Comparison of ENCODE assay signal across 10 mouse cellular contexts in the genomic region with DNA sequence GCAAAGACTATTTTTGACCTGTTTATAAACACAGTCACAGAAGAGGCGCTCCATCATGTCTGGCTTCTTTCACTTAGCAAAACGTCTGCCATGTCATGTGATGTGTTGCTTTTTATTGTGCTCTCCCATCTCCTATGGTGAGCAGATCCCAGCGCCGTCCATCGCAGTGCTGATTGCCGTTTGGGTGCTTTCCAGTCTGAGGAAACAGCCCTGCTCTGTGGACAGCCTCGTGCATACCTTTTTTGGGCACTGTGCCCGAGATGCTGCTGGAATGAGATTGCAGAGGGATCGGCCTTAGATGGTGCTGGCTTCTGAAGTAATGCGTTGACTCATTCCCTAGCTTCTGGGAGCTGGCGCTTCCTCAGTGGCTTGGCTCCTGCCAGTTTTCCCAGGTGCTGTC. TPM values are rescaled to one million over a fixed set of nuclear protein-coding genes. Genes with fewer than 3 reads are reported as not detected.
DNase-seq lines count a peak whose midpoint lies in the region; ATAC-seq and TF ChIP-seq lines count a peak whose summit lies in the region.
"Had no signal": no experiment of that assay in that cellular context is flagged by ENCODE, and none has a peak within 500 bp of the region (broad histone marks: within the 10 kb centered on the region; RNA-seq: fewer than 3 reads in every experiment).

No protein-coding gene starts in this region.

- no peaks in the 10 kb centered on the region for H3K9me3 ChIP-seq in forebrain, embryonic 14.5 days (replicated peaks; ENCODE audit: control insufficient read depth, low read length)
- no peaks in the 10 kb centered on the region for H3K9me3 ChIP-seq in forebrain, embryonic 12.5 days
- no peaks in the 10 kb centered on the region for H3K9me3 ChIP-seq in intestine, embryonic 16.5 days (ENCODE audit: control insufficient read depth, low read length)
- no peaks in the 10 kb centered on the region for H3K9me3 ChIP-seq in forebrain, embryonic 15.5 days
- H3K9me3 ChIP-seq: hindbrain, embryonic 15.5 days; liver, embryonic 15.5 days had no signal

- H3K27ac ChIP-seq in forebrain, embryonic 14.5 days (ENCODE audit: low read depth, low read length), result no peak overlapping the region
- no peak overlapping the region for H3K27ac ChIP-seq in forebrain, embryonic 12.5 days
- H3K27ac ChIP-seq in cerebellum, adult 2 months (ENCODE audit: insufficient read depth, low read length), result no peak overlapping the region
- H3K27ac ChIP-seq in intestine, embryonic 16.5 days (ENCODE audit: low read length), result no peak overlapping the region; the same call in 1 of the 2 replicates
- H3K27ac ChIP-seq in forebrain, embryonic 15.5 days (replicated peaks), result no peak overlapping the region
- H3K27ac ChIP-seq: hindbrain, embryonic 15.5 days; liver, embryonic 15.5 days had no signal

- H3K4me2 ChIP-seq in forebrain, embryonic 14.5 days (ENCODE audit: low read length), result no peak overlapping the region
- H3K4me2 ChIP-seq in forebrain, embryonic 12.5 days, result no peak overlapping the region
- no peak overlapping the region for H3K4me2 ChIP-seq in intestine, embryonic 16.5 days (ENCODE audit: low read depth, low read length)
- no peak overlapping the region for H3K4me2 ChIP-seq in forebrain, embryonic 15.5 days (replicated peaks)
- H3K4me2 ChIP-seq: hindbrain, embryonic 15.5 days; liver, embryonic 15.5 days had no signal

- H3K36me3 ChIP-seq in forebrain, embryonic 14.5 days (ENCODE audit: control insufficient read depth, insufficient read depth, low read length), result no peaks in the 10 kb centered on the region
- no peaks in the 10 kb centered on the region for H3K36me3 ChIP-seq in forebrain, embryonic 12.5 days (replicated peaks)
- no peaks in the 10 kb centered on the region for H3K36me3 ChIP-seq in intestine, embryonic 16.5 days (ENCODE audit: control insufficient read depth, insufficient read depth, low read length)
- no peaks in the 10 kb centered on the region for H3K36me3 ChIP-seq in forebrain, embryonic 15.5 days
- H3K36me3 ChIP-seq: hindbrain, embryonic 15.5 days; liver, embryonic 15.5 days had no signal

- peak; percentile 47 for DNase-seq in forebrain, embryonic 14.5 days (ENCODE audit: low spot score)
- peak; percentile 99 for DNase-seq in 3T3-L1 (ENCODE audit: low read depth, low spot score)
- DNase-seq in cerebellum, adult 2 months, result peak; percentile 72 to 85
- no peak for DNase-seq in thymus, postnatal 4 days
- DNase-seq in kidney, adult 18-20 months, result no peak

- H3K9ac ChIP-seq in forebrain, embryonic 14.5 days (ENCODE audit: low read length), result no peak overlapping the region
- no peak overlapping the region for H3K9ac ChIP-seq in forebrain, embryonic 12.5 days
- H3K9ac ChIP-seq in intestine, embryonic 16.5 days (ENCODE audit: low read depth, low read length), result no peak overlapping the region
- no peak overlapping the region for H3K9ac ChIP-seq in forebrain, embryonic 15.5 days (replicated peaks)
- H3K9ac ChIP-seq: hindbrain, embryonic 15.5 days; liver, embryonic 15.5 days had no signal

- ATAC-seq in forebrain, embryonic 14.5 days, result no peak
- ATAC-seq in forebrain, embryonic 12.5 days (ENCODE audit: low FRiP score), result no peak
- ATAC-seq in intestine, embryonic 16.5 days, result peak; percentile 23; the same call in 1 of the 2 replicates
- no peak for ATAC-seq in forebrain, embryonic 15.5 days (replicated peaks)

- H3K4me1 ChIP-seq in forebrain, embryonic 14.5 days (ENCODE audit: control insufficient read depth, insufficient read depth, low read length), result no peaks in the 10 kb centered on the region; the same call in 1 of the 2 replicates
- H3K4me1 ChIP-seq in forebrain, embryonic 12.5 days, result peaks cover 8% of the 10 kb centered on the region; the same call in 1 of the 2 replicates
- peaks cover 8% of the 10 kb centered on the region for H3K4me1 ChIP-seq in cerebellum, adult 2 months (ENCODE audit: control insufficient read depth, insufficient read depth, low read length)
- H3K4me1 ChIP-seq in intestine, embryonic 16.5 days (ENCODE audit: control insufficient read depth, insufficient read depth, low read length), result peaks cover 5% of the 10 kb centered on the region; the same call in 1 of the 2 replicates
- no peaks in the 10 kb centered on the region for H3K4me1 ChIP-seq in forebrain, embryonic 15.5 days

- 64% methylated on average over 11 of the region's 11 CpGs for WGBS in forebrain, embryonic 14.5 days
- WGBS in forebrain, embryonic 12.5 days, result 77% methylated on average over 11 of the region's 11 CpGs
- 9% methylated on average over 11 of the region's 11 CpGs for WGBS in cerebellum, adult 2 months
- WGBS in intestine, embryonic 16.5 days, result 42% methylated on average over 11 of the region's 11 CpGs
- 51% methylated on average over 11 of the region's 11 CpGs for WGBS in forebrain, embryonic 15.5 days

- no peak overlapping the region for H3K4me3 ChIP-seq in forebrain, embryonic 14.5 days (ENCODE audit: low read depth, low read length)
- no peak overlapping the region for H3K4me3 ChIP-seq in forebrain, embryonic 12.5 days (replicated peaks)
- peak overlapping the region; percentile 57 for H3K4me3 ChIP-seq in cerebellum, adult 2 months (replicated peaks; ENCODE audit: insufficient read depth, low read depth, low read length)
- no peak overlapping the region for H3K4me3 ChIP-seq in intestine, embryonic 16.5 days (ENCODE audit: low read length)
- no peak overlapping the region for H3K4me3 ChIP-seq in forebrain, embryonic 15.5 days
- H3K4me3 ChIP-seq: hindbrain, embryonic 15.5 days; liver, embryonic 15.5 days had no signal

- TF ChIP-seq POLR2A in cerebellum, adult 2 months (IDR thresholded peaks at IDR 0.05; ENCODE audit: borderline replicate concordance, insufficient read depth, low read length), result no peak

- H3K27me3 ChIP-seq in forebrain, embryonic 14.5 days (replicated peaks; ENCODE audit: control insufficient read depth, insufficient read depth, low read length), result no peaks in the 10 kb centered on the region
- peaks cover 2% of the 10 kb centered on the region; the same call in 1 of the 2 replicates for H3K27me3 ChIP-seq in forebrain, embryonic 12.5 days
- H3K27me3 ChIP-seq in cerebellum, adult 2 months (ENCODE audit: control insufficient read depth, insufficient read depth, low read length), result no peaks in the 10 kb centered on the region
- H3K27me3 ChIP-seq in intestine, embryonic 16.5 days (replicated peaks; ENCODE audit: control insufficient read depth, insufficient read depth, low read length), result no peaks in the 10 kb centered on the region
- H3K27me3 ChIP-seq in forebrain, embryonic 15.5 days, result no peaks in the 10 kb centered on the region
- H3K27me3 ChIP-seq: hindbrain, embryonic 15.5 days had no signal

- no peak for TF ChIP-seq CTCF in cerebellum, adult 2 months (IDR thresholded peaks at IDR 0.05; ENCODE audit: borderline replicate concordance, insufficient read depth, low read depth, low read length)

RNA-seq across cellular contexts. Expression of gene Gm572, which starts 3.5 kb away (rescaled TPM):
- not detected in 2 replicates for polyA plus RNA-seq in forebrain, embryonic 14.5 days (2014; fragmentation: Nextera tagmentation; extraction: Ambion mirVana)
- not detected in 2 replicates for polyA plus RNA-seq in forebrain, embryonic 12.5 days (2016; fragmentation: Nextera tagmentation; extraction: Ambion mirVana)
- polyA plus RNA-seq in cerebellum, adult 2 months (2012; rRNA removed), result 0.10 and 0.11 TPM in 2 replicates
- polyA plus RNA-seq in intestine, embryonic 16.5 days (2015; fragmentation: Nextera tagmentation; extraction: Ambion mirVana), result not detected in 2 replicates
- polyA plus RNA-seq in forebrain, embryonic 15.5 days (2015; fragmentation: Nextera tagmentation; extraction: Ambion mirVana), result not detected in 2 replicates
- polyA plus RNA-seq: hindbrain, embryonic 15.5 days; liver, embryonic 15.5 days had no signal

RNA-seq across cellular contexts. Expression of gene Tardbp, which starts 19.8 kb away (rescaled TPM):
- 127 and 131 TPM in 2 replicates for polyA plus RNA-seq in forebrain, embryonic 14.5 days (2014; fragmentation: Nextera tagmentation; extraction: Ambion mirVana)
- polyA plus RNA-seq in forebrain, embryonic 12.5 days (2016; fragmentation: Nextera tagmentation; extraction: Ambion mirVana), result 447 and 449 TPM in 2 replicates
- polyA plus RNA-seq in cerebellum, adult 2 months (2012; rRNA removed), result 276 and 338 TPM in 2 replicates
- polyA plus RNA-seq in intestine, embryonic 16.5 days (2015; fragmentation: Nextera tagmentation; extraction: Ambion mirVana), result 230 and 259 TPM in 2 replicates
- polyA plus RNA-seq in forebrain, embryonic 15.5 days (2015; fragmentation: Nextera tagmentation; extraction: Ambion mirVana), result 272 and 274 TPM in 2 replicates

RNA-seq across cellular contexts. Expression of gene Masp2, which starts 44.3 kb away (rescaled TPM):
- polyA plus RNA-seq in forebrain, embryonic 14.5 days (2014; fragmentation: Nextera tagmentation; extraction: Ambion mirVana), result 0.25 TPM in 1 of 2 replicates, not detected in the other
- polyA plus RNA-seq in forebrain, embryonic 12.5 days (2016; fragmentation: Nextera tagmentation; extraction: Ambion mirVana), result 0.27 and 0.50 TPM in 2 replicates
- polyA plus RNA-seq in cerebellum, adult 2 months (2012; rRNA removed), result 0.82 and 1.9 TPM in 2 replicates
- 0.29 and 0.84 TPM in 2 replicates for polyA plus RNA-seq in intestine, embryonic 16.5 days (2015; fragmentation: Nextera tagmentation; extraction: Ambion mirVana)
- 0.68 and 1.1 TPM in 2 replicates for polyA plus RNA-seq in forebrain, embryonic 15.5 days (2015; fragmentation: Nextera tagmentation; extraction: Ambion mirVana)

RNA-seq across cellular contexts. Expression of gene Srm, which starts 55.3 kb away (rescaled TPM):
- 168 and 179 TPM in 2 replicates for polyA plus RNA-seq in forebrain, embryonic 14.5 days (2014; fragmentation: Nextera tagmentation; extraction: Ambion mirVana)
- polyA plus RNA-seq in forebrain, embryonic 12.5 days (2016; fragmentation: Nextera tagmentation; extraction: Ambion mirVana), result 163 and 166 TPM in 2 replicates
- polyA plus RNA-seq in cerebellum, adult 2 months (2012; rRNA removed), result 68.9 and 75.8 TPM in 2 replicates
- 155 and 170 TPM in 2 replicates for polyA plus RNA-seq in intestine, embryonic 16.5 days (2015; fragmentation: Nextera tagmentation; extraction: Ambion mirVana)
- 178 and 180 TPM in 2 replicates for polyA plus RNA-seq in forebrain, embryonic 15.5 days (2015; fragmentation: Nextera tagmentation; extraction: Ambion mirVana)

Comparison
In these comparisons a context has a peak if more than half of its experiments do, and no peak if none do; other contexts are left out.
1. DNase-seq: peak in forebrain, embryonic 14.5 days (single experiment), 3T3-L1 (single experiment) and cerebellum, adult 2 months (2 of 2); none in thymus, postnatal 4 days (single experiment) and kidney, adult 18-20 months (single experiment).